Mouse (Mus musculus) liver, adult 2 months (tissue): ENCODE data around the gene Galnt2. TPM values are rescaled to one million over a fixed set of nuclear protein-coding genes. Genes with fewer than 3 reads are reported as not detected.

Experiments
- DNase-seq: peaks from one replicate; pipeline ENCODE4 v3.0.0-alpha.2; 2011; ENCODE audit warnings: low read depth, low spot score; ENCODE audit errors: extremely low read depth
- H3K27ac ChIP-seq: fragments of 200-500 bp; replicated peaks from 2 replicates; pipeline ENCODE4 v1.5.1; 2012; ENCODE audit warnings: low read depth, mild to moderate bottlenecking, control low read depth, inconsistent platforms, low read length; ENCODE audit not compliant: insufficient read depth
- H3K27me3 ChIP-seq: fragments of 200-500 bp; 2 replicates; pipeline ENCODE4 v1.6.1; 2012; ENCODE audit warnings: mild to moderate bottlenecking, moderate library complexity, low read length, inconsistent platforms; ENCODE audit not compliant: control insufficient read depth, insufficient read depth
- H3K36me3 ChIP-seq: fragments of 200-500 bp; 2 replicates; pipeline ENCODE4 v1.6.1; 2012; ENCODE audit warnings: low read length, inconsistent platforms; ENCODE audit not compliant: control insufficient read depth, insufficient read depth
- H3K4me1 ChIP-seq: fragments of 200-500 bp; 2 replicates; pipeline ENCODE4 v1.6.1; 2011; ENCODE audit warnings: low read length; ENCODE audit not compliant: control insufficient read depth, insufficient read depth
- H3K4me3 ChIP-seq: fragments of 200-500 bp; 2 replicates; pipeline ENCODE4 v1.5.1; 2011; ENCODE audit warnings: low read depth, mild to moderate bottlenecking, control low read depth, low read length, moderate library complexity; ENCODE audit not compliant: insufficient read depth
- H3K79me2 ChIP-seq: fragments of 200-500 bp; 2 replicates; pipeline ENCODE4 v1.6.1; 2012; ENCODE audit warnings: inconsistent platforms, mild to moderate bottlenecking, low read length, moderate library complexity; ENCODE audit not compliant: control insufficient read depth, insufficient read depth
- H3K9ac ChIP-seq: fragments of 200-500 bp; 2 replicates; pipeline ENCODE4 v1.6.1; 2012; ENCODE audit warnings: low read depth, mild to moderate bottlenecking, control low read depth, inconsistent platforms, low read length
- CTCF ChIP-seq: fragments of 200-500 bp; IDR thresholded peaks from 2 replicates; pipeline ENCODE4 v1.5.1; 2011; ENCODE audit warnings: low read depth, low read length, control low read depth
- POLR2A ChIP-seq: fragments of 200-500 bp; IDR thresholded peaks from 2 replicates; pipeline ENCODE4 v1.6.1; 2011; ENCODE audit warnings: low read length, control low read depth; ENCODE audit not compliant: insufficient read depth; ENCODE audit errors: extremely low read depth
- WGBS: fragments of 180-500 bp; shearing (Covaris S2); methylation state at CpG from one replicate; pipeline ENCODE4 v1.1.7; 2018; 5-methylcytosine and 5-hydroxymethylcytosine counted together
- polyA plus RNA-seq: library from polyadenylated mRNA; depleted of rRNA; stranded (reverse); fragments of >200 nt; gene quantifications from 2 replicates; pipeline ENCODE4 v1.2.3, GENCODE M21; 2012
- total RNA-seq: library from RNA; depleted of rRNA; stranded (reverse); fragments of >200 nt; gene quantifications from 2 replicates; pipeline ENCODE4 v1.2.3, GENCODE M21; 2014

Galnt2 gene
- total and polyA plus RNA-seq, 2 experiments, result 7.3 to 9.3 TPM

GRCm38 (mm10) chr8:124248688-124249087, 17.5 kb downstream of the Galnt2 start:
- H3K79me2 ChIP-seq, result peaks cover 34% of the 10 kb centered on the region; the same call in 1 of the 2 replicates
- peak overlapping the region; percentile 17; the same call in 1 of the 2 replicates for H3K9ac ChIP-seq
- no peaks in the 10 kb centered on the region for H3K36me3 ChIP-seq
- H3K4me1 ChIP-seq, result peaks cover 30% of the 10 kb centered on the region
- peak; percentile 96 for DNase-seq
- TF ChIP-seq POLR2A (no peak), CTCF (no peak)
- no peak overlapping the region for H3K4me3 ChIP-seq
- peak overlapping the region; percentile 30 for H3K27ac ChIP-seq
- H3K27me3 ChIP-seq, result no peaks in the 10 kb centered on the region
- 34% methylated on average over 6 of the region's 6 CpGs for WGBS

GRCm38 (mm10) chr8:124250255-124250654, 19.1 kb downstream of the Galnt2 start:
- H3K9ac ChIP-seq, result 0 out of 2 replicates have a peak overlapping the region, but pooled peaks have one; percentile 22
- H3K4me1 ChIP-seq, result peaks cover 30% of the 10 kb centered on the region
- no peaks in the 10 kb centered on the region for H3K36me3 ChIP-seq
- DNase-seq, result no peak
- peaks cover 24% of the 10 kb centered on the region; the same call in 1 of the 2 replicates for H3K79me2 ChIP-seq
- no peak overlapping the region; the same call in 1 of the 2 replicates for H3K27ac ChIP-seq
- no peak overlapping the region for H3K4me3 ChIP-seq
- TF ChIP-seq CTCF (no peak), POLR2A (no peak)
- H3K27me3 ChIP-seq, result no peaks in the 10 kb centered on the region
- WGBS, result 69% methylated on average over 3 of the region's 3 CpGs

- DNase-seq, result peak; percentile 93
- no peaks in the 10 kb centered on the region for H3K36me3 ChIP-seq
- peaks cover 26% of the 10 kb centered on the region for H3K79me2 ChIP-seq
- no peak overlapping the region for H3K4me3 ChIP-seq
- no peak for TF ChIP-seq POLR2A
- TF ChIP-seq CTCF, result no peak
- WGBS, result 12% methylated on average over 4 of the region's 4 CpGs
- peak overlapping the region; percentile 72 for H3K27ac ChIP-seq
- peaks cover 30% of the 10 kb centered on the region for H3K4me1 ChIP-seq
- H3K9ac ChIP-seq, result no peak overlapping the region; the same call in 1 of the 2 replicates
- H3K27me3 ChIP-seq, result no peaks in the 10 kb centered on the region
These were observed 19.6 kb downstream of the Galnt2 start for GRCm38 (mm10) chr8:124250785-124251184.

GRCm38 (mm10) chr8:124252533-124252950, 21.4 kb downstream of the Galnt2 start:
- H3K27me3 ChIP-seq, result no peaks in the 10 kb centered on the region
- H3K79me2 ChIP-seq, result peaks cover 26% of the 10 kb centered on the region
- DNase-seq, result peak; percentile 82
- TF ChIP-seq POLR2A (no peak), CTCF (no peak)
- no peak overlapping the region for H3K4me3 ChIP-seq
- WGBS, result 31% methylated on average over 5 of the region's 5 CpGs
- peak overlapping the region; percentile 18; the same call in 1 of the 2 replicates for H3K27ac ChIP-seq
- H3K36me3 ChIP-seq, result no peaks in the 10 kb centered on the region
- H3K4me1 ChIP-seq, result peaks cover 35% of the 10 kb centered on the region
- no peak overlapping the region for H3K9ac ChIP-seq

- no peak overlapping the region for H3K9ac ChIP-seq
- H3K36me3 ChIP-seq, result no peaks in the 10 kb centered on the region
- H3K4me1 ChIP-seq, result peaks cover 32% of the 10 kb centered on the region
- no peak overlapping the region for H3K4me3 ChIP-seq
- H3K27me3 ChIP-seq, result no peaks in the 10 kb centered on the region
- no peak overlapping the region for H3K27ac ChIP-seq
- DNase-seq, result no peak
- peaks cover 40% of the 10 kb centered on the region for H3K79me2 ChIP-seq
- TF ChIP-seq CTCF, result no peak
- TF ChIP-seq POLR2A, result no peak
- 90% methylated on average over 6 of the region's 6 CpGs for WGBS
These were observed 22.7 kb downstream of the Galnt2 start for GRCm38 (mm10) chr8:124253939-124254338.

- Histone ChIP-seq H3K4me1 (peaks cover 15% of the 10 kb centered on the region), H3K9ac (no peak overlapping the region)
These were observed 25.6 kb downstream of the Galnt2 start for GRCm38 (mm10) chr8:124256841-124257240.

More at GRCm38 (mm10) chr8:124256841-124257240, 25.6 kb downstream of the Galnt2 start:
- H3K27me3 ChIP-seq, result no peaks in the 10 kb centered on the region
- H3K27ac ChIP-seq, result no peak overlapping the region
- no peaks in the 10 kb centered on the region for H3K36me3 ChIP-seq
- TF ChIP-seq CTCF (no peak), POLR2A (no peak)
- H3K4me3 ChIP-seq, result no peak overlapping the region
- WGBS, result 67% methylated on average over 9 of the region's 9 CpGs
- no peak for DNase-seq
- H3K79me2 ChIP-seq, result peaks cover 55% of the 10 kb centered on the region
